Mouse (Mus musculus) intestine, postnatal 0 days (tissue): ENCODE measurements around the gene Myh15. TPM values are rescaled to one million over a fixed set of nuclear protein-coding genes. Genes with fewer than 3 reads are reported as not detected.

Experiments used
- ATAC-seq: fragments of 200-750 bp; cut with Nextera tagmentation; 2 replicates; pipeline ENCODE4 v1.8.0; 2017; ENCODE audit warnings: mild to moderate bottlenecking, moderate TSS enrichment, moderate library complexity
- H3K27ac ChIP-seq: fragments of 300-500 bp; sonication (generic); 2 replicates; pipeline ENCODE4 v1.5.1; 2014; ENCODE audit warnings: mild to moderate bottlenecking, low read depth, low read length, moderate library complexity
- H3K27me3 ChIP-seq: fragments of 300-500 bp; sonication (generic); replicated peaks from 2 replicates; pipeline ENCODE4 v1.6.1; 2014; ENCODE audit warnings: low read length, mixed read lengths; ENCODE audit not compliant: control insufficient read depth, insufficient read depth
- H3K36me3 ChIP-seq: fragments of 300-500 bp; sonication (generic); 2 replicates; pipeline ENCODE4 v1.6.1; 2014; ENCODE audit warnings: mild to moderate bottlenecking, moderate library complexity; ENCODE audit not compliant: control insufficient read depth, insufficient read depth
- H3K4me1 ChIP-seq: fragments of 300-500 bp; sonication (generic); replicated peaks from 2 replicates; pipeline ENCODE4 v1.6.1; 2014; ENCODE audit warnings: antibody characterized with exemption, low read length, mixed read lengths; ENCODE audit not compliant: control insufficient read depth, insufficient read depth
- H3K4me2 ChIP-seq: fragments of 300-500 bp; sonication (generic); replicated peaks from 2 replicates; pipeline ENCODE4 v1.6.1; 2014; ENCODE audit warnings: low read depth, mild to moderate bottlenecking, moderate library complexity
- H3K4me3 ChIP-seq: fragments of 300-500 bp; sonication (generic); 2 replicates; pipeline ENCODE4 v1.5.1; 2014; ENCODE audit warnings: low read depth, low read length
- H3K9ac ChIP-seq: fragments of 300-500 bp; sonication (generic); 2 replicates; pipeline ENCODE4 v1.6.1; 2014; ENCODE audit warnings: mild to moderate bottlenecking, low read depth, low read length
- H3K9me3 ChIP-seq: fragments of 300-500 bp; sonication (generic); 2 replicates; pipeline ENCODE4 v1.6.1; 2016; ENCODE audit warnings: mixed run types; ENCODE audit not compliant: control insufficient read depth
- CTCF ChIP-seq: sonication (generic); IDR thresholded peaks from 2 replicates; pipeline ENCODE4 v1.5.1; 2016; ENCODE audit warnings: low read depth, mild to moderate bottlenecking, control low read depth, antibody characterized with exemption, moderate library complexity
- WGBS: fragments of 180-500 bp; shearing (Covaris S2); extraction: QIAGEN DNeasy Blood & Tissue Kit; methylation state at CpG from one replicate; pipeline ENCODE4 v1.1.7; 2014; 5-methylcytosine and 5-hydroxymethylcytosine counted together
- polyA plus RNA-seq: library from polyadenylated mRNA; unstranded; fragments of >200 nt; fragmentation: Nextera tagmentation; extraction: Ambion mirVana; gene quantifications from 2 replicates; pipeline ENCODE4 v1.2.1, GENCODE M21; 2015

Gene Myh15
- polyA plus RNA-seq, 1 experiment from 2014 or later, result not detected

GRCm38 (mm10) chr16:49167325-49167724 lies 110.0 kb downstream of the Myh15 start:
- no peaks in the 10 kb centered on the region for H3K4me1 ChIP-seq
- TF ChIP-seq CTCF, result no peak
- no peaks in the 10 kb centered on the region for H3K9me3 ChIP-seq
- H3K36me3 ChIP-seq, result no peaks in the 10 kb centered on the region
- H3K9ac ChIP-seq, result no peak overlapping the region
- WGBS, result 84% methylated on average over 12 of the region's 12 CpGs
- no peaks in the 10 kb centered on the region for H3K27me3 ChIP-seq
- no peak overlapping the region for H3K27ac ChIP-seq
- no peak overlapping the region for H3K4me3 ChIP-seq
- no peak overlapping the region for H3K4me2 ChIP-seq
- no peak for ATAC-seq

- no peak for ATAC-seq
Measured at GRCm38 (mm10) chr16:49175077-49175476, 117.8 kb downstream of the Myh15 start.

GRCm38 (mm10) chr16:49175729-49176395 lies 118.6 kb downstream of the Myh15 start:
- H3K4me1 ChIP-seq, result no peaks in the 10 kb centered on the region
- ATAC-seq, result no peak
- no peaks in the 10 kb centered on the region for H3K9me3 ChIP-seq
- 86% methylated on average over 8 of the region's 8 CpGs for WGBS
- no peaks in the 10 kb centered on the region for H3K36me3 ChIP-seq
- H3K4me2 ChIP-seq, result no peak overlapping the region
- no peak overlapping the region for H3K27ac ChIP-seq
- no peak overlapping the region for H3K4me3 ChIP-seq
- TF ChIP-seq CTCF, result no peak
- H3K9ac ChIP-seq, result no peak overlapping the region
- H3K27me3 ChIP-seq, result no peaks in the 10 kb centered on the region

More at GRCm38 (mm10) chr16:49175077-49175476, 117.8 kb downstream of the Myh15 start:
- TF ChIP-seq CTCF, result no peak
- whole genome bisulfite sequencing, result 87% methylated on average over 1 of the region's 1 CpGs
- Histone ChIP-seq H3K9ac (no peak overlapping the region), H3K9me3 (no peaks in the 10 kb centered on the region), H3K36me3 (no peaks in the 10 kb centered on the region), H3K4me1 (no peaks in the 10 kb centered on the region), H3K27me3 (no peaks in the 10 kb centered on the region), H3K4me3 (no peak overlapping the region), H3K4me2 (no peak overlapping the region), H3K27ac (no peak overlapping the region)

- Histone ChIP-seq H3K9me3 (no peaks in the 10 kb centered on the region), H3K36me3 (no peaks in the 10 kb centered on the region), H3K27me3 (no peaks in the 10 kb centered on the region), H3K4me1 (no peaks in the 10 kb centered on the region), H3K9ac (no peak overlapping the region), H3K4me3 (no peak overlapping the region), H3K27ac (no peak overlapping the region), H3K4me2 (no peak overlapping the region)
- TF ChIP-seq CTCF, result no peak
- ATAC-seq, result no peak
- 72% methylated on average over 2 of the region's 2 CpGs for WGBS
Measured at GRCm38 (mm10) chr16:49193521-49193920, 136.2 kb downstream of the Myh15 start.

- H3K4me2 ChIP-seq, result no peak overlapping the region
- H3K4me1 ChIP-seq, result no peaks in the 10 kb centered on the region
- WGBS, result 79% methylated on average over 2 of the region's 2 CpGs
- no peaks in the 10 kb centered on the region for H3K9me3 ChIP-seq
- H3K36me3 ChIP-seq, result no peaks in the 10 kb centered on the region
- no peaks in the 10 kb centered on the region for H3K27me3 ChIP-seq
- no peak for TF ChIP-seq CTCF
- no peak overlapping the region for H3K9ac ChIP-seq
- no peak for ATAC-seq
- H3K27ac ChIP-seq, result no peak overlapping the region
- H3K4me3 ChIP-seq, result no peak overlapping the region
Measured at GRCm38 (mm10) chr16:49193986-49194385, 136.7 kb downstream of the Myh15 start.

DNA sequence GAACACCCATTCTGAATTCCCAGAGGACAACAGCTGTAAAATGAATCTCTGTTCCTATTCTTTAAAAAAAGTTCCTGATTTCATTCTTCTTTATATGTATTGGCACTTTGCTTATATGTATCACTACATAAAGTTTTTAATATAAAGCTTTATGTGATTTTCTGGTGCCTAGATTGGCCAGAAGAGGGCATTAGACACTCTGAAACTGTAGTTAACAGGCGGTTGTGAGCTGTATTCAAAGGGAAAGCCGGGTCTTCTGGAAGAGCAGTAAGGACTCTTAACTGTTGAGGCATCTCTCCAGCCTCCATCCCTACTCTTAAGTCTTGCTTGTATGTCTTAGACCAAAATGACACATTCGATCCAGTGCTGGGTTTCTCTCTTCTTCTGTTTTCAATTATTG lies 139.0 kb downstream of the Myh15 start:
- no peaks in the 10 kb centered on the region for H3K36me3 ChIP-seq
- 60% methylated on average over 3 of the region's 3 CpGs for WGBS

DNA sequence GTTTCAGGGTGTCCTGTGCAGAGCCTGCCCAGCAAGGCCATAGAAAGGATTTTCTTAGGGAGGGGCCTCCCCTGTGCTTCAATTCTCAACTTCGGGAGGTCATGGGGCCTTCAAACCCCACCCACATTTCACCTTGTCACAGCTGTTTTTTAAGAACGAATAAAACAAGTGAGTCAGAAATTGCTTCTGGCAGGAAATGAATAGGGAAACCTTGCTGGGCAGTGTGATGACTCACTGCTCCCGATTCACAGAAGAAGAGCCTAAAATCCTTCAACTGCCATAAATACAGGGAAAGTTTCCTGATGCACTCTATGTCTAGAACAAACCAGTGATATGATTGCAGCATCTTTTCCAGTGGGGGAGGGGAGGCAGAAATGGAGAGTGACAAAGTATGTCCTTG lies 140.7 kb downstream of the Myh15 start:
- H3K36me3 ChIP-seq, result no peaks in the 10 kb centered on the region
- H3K4me1 ChIP-seq, result no peaks in the 10 kb centered on the region
- no peaks in the 10 kb centered on the region for H3K27me3 ChIP-seq
- H3K4me3 ChIP-seq, result no peak overlapping the region
- no peak for TF ChIP-seq CTCF
- 34% methylated on average over 3 of the region's 3 CpGs for WGBS
- no peak overlapping the region for H3K4me2 ChIP-seq
- H3K9ac ChIP-seq, result no peak overlapping the region
- ATAC-seq, result no peak
- no peak overlapping the region for H3K27ac ChIP-seq
- H3K9me3 ChIP-seq, result no peaks in the 10 kb centered on the region

More for the DNA sequence above, 139.0 kb downstream of the Myh15 start:
- Histone ChIP-seq H3K27me3 (no peaks in the 10 kb centered on the region), H3K4me2 (no peak overlapping the region), H3K27ac (no peak overlapping the region), H3K4me3 (no peak overlapping the region), H3K9me3 (no peaks in the 10 kb centered on the region), H3K4me1 (no peaks in the 10 kb centered on the region), H3K9ac (no peak overlapping the region)
- TF ChIP-seq CTCF, result peak; percentile 36; the same call in 1 of the 2 replicates
- ATAC-seq, result no peak
